In the genomic region with DNA sequence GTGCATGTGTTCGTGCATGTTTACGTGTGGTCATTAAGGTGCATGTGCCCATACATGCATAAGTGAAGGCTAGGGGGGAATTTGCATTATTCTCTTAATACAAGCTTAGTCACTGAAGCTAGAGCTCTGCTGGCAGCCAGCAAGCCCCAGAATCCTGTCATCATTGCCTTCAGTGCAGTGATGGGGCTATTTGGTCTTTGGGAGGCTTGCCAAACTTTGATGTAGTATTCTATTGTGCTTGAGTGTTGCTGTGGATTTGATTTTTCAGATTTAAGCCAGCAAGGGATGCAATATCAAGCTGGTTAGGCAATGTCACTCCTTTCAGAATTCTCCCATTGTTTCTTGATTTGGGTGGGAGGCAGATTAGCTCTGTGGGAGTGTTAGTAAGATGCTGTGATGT, we compare ENCODE assay signal across 15 mouse cellular contexts.
"Had no signal": no experiment of that assay in that cellular context is flagged by ENCODE, and none has a peak within 500 bp of the region (broad histone marks: within the 10 kb centered on the region; RNA-seq: fewer than 3 reads in every experiment).

No protein-coding gene starts in this region.

- H3K9me3 ChIP-seq: limb, embryonic 15.5 days; liver, embryonic 12.5 days; lung, embryonic 15.5 days; midbrain, embryonic 12.5 days; neural tube, embryonic 13.5 days had no signal

- H3K4me3 ChIP-seq: limb, embryonic 15.5 days; liver, embryonic 12.5 days; lung, embryonic 15.5 days; midbrain, embryonic 12.5 days; neural tube, embryonic 13.5 days had no signal

- ATAC-seq: liver, embryonic 12.5 days had no signal

- H3K27me3 ChIP-seq: limb, embryonic 15.5 days; liver, embryonic 12.5 days; lung, embryonic 15.5 days; midbrain, embryonic 12.5 days; neural tube, embryonic 13.5 days had no signal

- H3K36me3 ChIP-seq: limb, embryonic 15.5 days; liver, embryonic 12.5 days; lung, embryonic 15.5 days had no signal

- H3K4me2 ChIP-seq: limb, embryonic 15.5 days; liver, embryonic 12.5 days; lung, embryonic 15.5 days; midbrain, embryonic 12.5 days; neural tube, embryonic 13.5 days had no signal

- H3K9ac ChIP-seq: limb, embryonic 15.5 days; liver, embryonic 12.5 days; lung, embryonic 15.5 days; midbrain, embryonic 12.5 days; neural tube, embryonic 13.5 days had no signal

- H3K4me1 ChIP-seq: limb, embryonic 15.5 days; liver, embryonic 12.5 days; lung, embryonic 15.5 days; midbrain, embryonic 12.5 days; neural tube, embryonic 13.5 days had no signal

- DNase-seq: kidney, postnatal 36 days; layer of hippocampus, adult 9-11 months; layer of hippocampus, postnatal 36 days; lung, postnatal 14 days; retina, postnatal 1 day; right cerebral cortex, postnatal 4 days; spleen, adult 18-20 months; thymus, adult 18-20 months; thymus, postnatal 14 days had no signal

- H3K27ac ChIP-seq: kidney, postnatal 0 days; limb, embryonic 15.5 days; liver, embryonic 12.5 days; lung, embryonic 15.5 days; midbrain, embryonic 12.5 days; neural tube, embryonic 13.5 days had no signal
